Mouse (Mus musculus): ENCODE results near the gene Them7. TPM values are rescaled to one million over a fixed set of nuclear protein-coding genes. Genes with fewer than 3 reads are reported as not detected.

Them7 gene
- polyA plus RNA-seq, 1 experiment from 2014 or later, result 0.90 TPM

GRCm38 (mm10) chr2:105333976-105334713 is 110.0 kb downstream of the Them7 start:
- no peak overlapping the region for H3K9ac ChIP-seq (ENCODE audit: low read depth, low read length)
- H3K27ac ChIP-seq (ENCODE audit: low read depth, low read length), result no peak overlapping the region
- H3K4me1 ChIP-seq (replicated peaks; ENCODE audit: control insufficient read depth, insufficient read depth, low read length), result no peaks in the 10 kb centered on the region
- 46% methylated on average over 10 of the region's 10 CpGs for WGBS
- DNase-seq (ENCODE audit: low spot score), result no peak
- no peaks in the 10 kb centered on the region for H3K36me3 ChIP-seq (ENCODE audit: control insufficient read depth, insufficient read depth, low read length)
- no peak overlapping the region for H3K4me3 ChIP-seq (ENCODE audit: low read depth, low read length)
- H3K27me3 ChIP-seq (replicated peaks; ENCODE audit: control insufficient read depth, insufficient read depth, low read length), result no peaks in the 10 kb centered on the region
- H3K4me2 ChIP-seq, result no peak overlapping the region
- peak; percentile 72 for ATAC-seq (replicated peaks; ENCODE audit: low FRiP score)
- no peaks in the 10 kb centered on the region for H3K9me3 ChIP-seq (ENCODE audit: control insufficient read depth, low read length)

DNA sequence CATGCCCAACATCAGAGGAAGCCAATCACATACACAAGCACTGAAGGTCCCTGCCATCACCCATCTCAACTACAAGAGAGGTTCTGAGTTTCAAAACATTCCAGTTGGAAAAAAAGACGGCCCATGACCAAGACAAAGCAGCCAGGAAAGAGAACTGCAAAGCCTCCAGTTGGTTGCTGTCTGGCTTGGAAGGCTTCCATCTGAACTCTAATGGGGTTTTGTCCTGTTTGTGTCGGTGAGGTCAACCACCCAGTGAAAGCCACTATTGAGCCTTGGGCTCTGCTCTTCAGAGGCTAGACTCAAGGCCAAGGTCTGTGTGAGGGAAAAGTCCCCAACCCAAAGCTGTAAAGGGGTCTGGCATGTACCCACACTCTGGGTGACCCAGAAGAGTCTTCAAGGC is 111.5 kb downstream of the Them7 start:
- Histone ChIP-seq H3K9ac (ENCODE audit: low read depth, low read length) (no peak overlapping the region), H3K4me1 (replicated peaks; ENCODE audit: control insufficient read depth, insufficient read depth, low read length) (no peaks in the 10 kb centered on the region), H3K4me2 (no peak overlapping the region), H3K4me3 (ENCODE audit: low read depth, low read length) (no peak overlapping the region), H3K27ac (ENCODE audit: low read depth, low read length) (no peak overlapping the region), H3K9me3 (ENCODE audit: control insufficient read depth, low read length) (no peaks in the 10 kb centered on the region), H3K27me3 (replicated peaks; ENCODE audit: control insufficient read depth, insufficient read depth, low read length) (no peaks in the 10 kb centered on the region), H3K36me3 (ENCODE audit: control insufficient read depth, insufficient read depth, low read length) (no peaks in the 10 kb centered on the region)
- DNase-seq (ENCODE audit: low spot score) (no peak), ATAC-seq (replicated peaks; ENCODE audit: low FRiP score) (no peak)
- 72% methylated on average over 2 of the region's 2 CpGs for WGBS

GRCm38 (mm10) chr2:105336314-105337027 is 112.4 kb downstream of the Them7 start:
- no peaks in the 10 kb centered on the region for H3K4me1 ChIP-seq (replicated peaks; ENCODE audit: control insufficient read depth, insufficient read depth, low read length)
- no peak for DNase-seq (ENCODE audit: low spot score)
- no peak overlapping the region for H3K4me2 ChIP-seq
- no peak for ATAC-seq (replicated peaks; ENCODE audit: low FRiP score)
- no peak overlapping the region for H3K27ac ChIP-seq (ENCODE audit: low read depth, low read length)
- no peak overlapping the region for H3K9ac ChIP-seq (ENCODE audit: low read depth, low read length)
- H3K36me3 ChIP-seq (ENCODE audit: control insufficient read depth, insufficient read depth, low read length), result no peaks in the 10 kb centered on the region
- 29% methylated on average over 12 of the region's 12 CpGs for WGBS
- no peak overlapping the region for H3K4me3 ChIP-seq (ENCODE audit: low read depth, low read length)
- no peaks in the 10 kb centered on the region for H3K27me3 ChIP-seq (replicated peaks; ENCODE audit: control insufficient read depth, insufficient read depth, low read length)
- H3K9me3 ChIP-seq (ENCODE audit: control insufficient read depth, low read length), result no peaks in the 10 kb centered on the region

- Histone ChIP-seq H3K4me1 (replicated peaks; ENCODE audit: control insufficient read depth, insufficient read depth, low read length) (no peaks in the 10 kb centered on the region), H3K27me3 (replicated peaks; ENCODE audit: control insufficient read depth, insufficient read depth, low read length) (no peaks in the 10 kb centered on the region), H3K27ac (ENCODE audit: low read depth, low read length) (no peak overlapping the region), H3K9ac (ENCODE audit: low read depth, low read length) (no peak overlapping the region), H3K36me3 (ENCODE audit: control insufficient read depth, insufficient read depth, low read length) (no peaks in the 10 kb centered on the region), H3K4me2 (no peak overlapping the region), H3K9me3 (ENCODE audit: control insufficient read depth, low read length) (no peaks in the 10 kb centered on the region), H3K4me3 (ENCODE audit: low read depth, low read length) (no peak overlapping the region)
- ATAC-seq (replicated peaks; ENCODE audit: low FRiP score) (no peak), DNase-seq (ENCODE audit: low spot score) (no peak)
- WGBS, result 36% methylated on average over 8 of the region's 8 CpGs
Measured at GRCm38 (mm10) chr2:105337171-105337875, 113.2 kb downstream of the Them7 start.

DNA sequence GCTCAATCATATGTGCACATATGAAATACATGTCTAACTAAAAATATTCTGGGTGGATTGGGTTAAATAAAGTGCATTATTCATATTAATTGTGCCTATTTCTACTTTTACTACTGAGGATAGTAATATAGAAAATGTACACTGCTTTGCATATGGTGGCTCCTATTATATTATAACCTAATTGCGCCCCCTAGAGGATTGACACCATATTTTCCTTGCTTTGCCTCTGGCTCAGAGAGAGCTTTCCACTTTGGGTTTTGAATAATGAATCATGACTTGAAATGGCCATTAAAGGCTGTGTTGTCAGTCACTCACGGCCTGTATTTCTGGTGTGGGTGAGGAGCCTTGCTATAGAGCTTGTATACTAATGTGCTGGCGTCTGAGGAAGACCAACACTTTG is 115.9 kb downstream of the Them7 start:
- DNase-seq (ENCODE audit: low spot score) (no peak), ATAC-seq (replicated peaks; ENCODE audit: low FRiP score) (no peak)
- no peaks in the 10 kb centered on the region for H3K9me3 ChIP-seq (ENCODE audit: control insufficient read depth, low read length)
- no peaks in the 10 kb centered on the region for H3K36me3 ChIP-seq (ENCODE audit: control insufficient read depth, insufficient read depth, low read length)
- no peak overlapping the region for H3K4me2 ChIP-seq
- H3K4me3 ChIP-seq (ENCODE audit: low read depth, low read length), result no peak overlapping the region
- no peaks in the 10 kb centered on the region for H3K4me1 ChIP-seq (replicated peaks; ENCODE audit: control insufficient read depth, insufficient read depth, low read length)
- H3K27ac ChIP-seq (ENCODE audit: low read depth, low read length), result no peak overlapping the region
- H3K27me3 ChIP-seq (replicated peaks; ENCODE audit: control insufficient read depth, insufficient read depth, low read length), result no peaks in the 10 kb centered on the region
- no peak overlapping the region for H3K9ac ChIP-seq (ENCODE audit: low read depth, low read length)
- 53% methylated on average over 3 of the region's 3 CpGs for WGBS

GRCm38 (mm10) chr2:105348886-105349285 is 124.8 kb downstream of the Them7 start:
- DNase-seq (ENCODE audit: low spot score) (no peak), ATAC-seq (replicated peaks; ENCODE audit: low FRiP score) (no peak)
- H3K36me3 ChIP-seq (ENCODE audit: control insufficient read depth, insufficient read depth, low read length), result no peaks in the 10 kb centered on the region
- no peak overlapping the region for H3K4me3 ChIP-seq (ENCODE audit: low read depth, low read length)
- 78% methylated on average over 6 of the region's 6 CpGs for WGBS
- no peaks in the 10 kb centered on the region for H3K27me3 ChIP-seq (replicated peaks; ENCODE audit: control insufficient read depth, insufficient read depth, low read length)
- no peak overlapping the region for H3K4me2 ChIP-seq
- H3K27ac ChIP-seq (ENCODE audit: low read depth, low read length), result no peak overlapping the region
- H3K4me1 ChIP-seq (replicated peaks; ENCODE audit: control insufficient read depth, insufficient read depth, low read length), result no peaks in the 10 kb centered on the region
- H3K9me3 ChIP-seq (ENCODE audit: control insufficient read depth, low read length), result no peaks in the 10 kb centered on the region
- H3K9ac ChIP-seq (ENCODE audit: low read depth, low read length), result no peak overlapping the region

GRCm38 (mm10) chr2:105356791-105357190 is 132.7 kb downstream of the Them7 start:
- Histone ChIP-seq H3K4me3 (ENCODE audit: low read depth, low read length) (no peak overlapping the region), H3K4me1 (replicated peaks; ENCODE audit: control insufficient read depth, insufficient read depth, low read length) (no peaks in the 10 kb centered on the region), H3K9ac (ENCODE audit: low read depth, low read length) (no peak overlapping the region), H3K27ac (ENCODE audit: low read depth, low read length) (no peak overlapping the region), H3K27me3 (replicated peaks; ENCODE audit: control insufficient read depth, insufficient read depth, low read length) (no peaks in the 10 kb centered on the region), H3K36me3 (ENCODE audit: control insufficient read depth, insufficient read depth, low read length) (no peaks in the 10 kb centered on the region), H3K9me3 (ENCODE audit: control insufficient read depth, low read length) (no peaks in the 10 kb centered on the region), H3K4me2 (no peak overlapping the region)
- no peak for ATAC-seq (replicated peaks; ENCODE audit: low FRiP score)
- WGBS, result 76% methylated on average over 5 of the region's 5 CpGs
- DNase-seq (ENCODE audit: low spot score), result no peak

DNA sequence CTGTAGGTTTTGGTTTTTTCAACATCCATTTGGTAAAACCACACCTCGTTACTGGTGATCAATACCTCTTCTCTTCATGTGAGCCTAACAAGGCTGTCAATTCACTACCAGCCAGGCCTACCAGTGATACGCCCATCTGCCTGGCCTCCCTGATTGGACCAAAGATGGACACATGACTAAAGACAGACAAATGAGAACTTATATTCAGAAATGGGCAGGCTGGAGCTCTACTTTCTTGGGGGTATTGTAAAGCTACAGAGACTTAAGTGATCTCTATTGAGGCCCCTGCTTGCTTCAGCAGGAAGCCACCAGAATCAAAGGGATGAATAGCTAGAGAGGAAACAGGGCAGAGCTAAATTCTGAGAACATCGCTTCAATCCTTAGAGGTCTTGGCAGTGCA is 133.9 kb downstream of the Them7 start:
- Histone ChIP-seq H3K4me3 (ENCODE audit: low read depth, low read length) (no peak overlapping the region), H3K4me1 (replicated peaks; ENCODE audit: control insufficient read depth, insufficient read depth, low read length) (no peaks in the 10 kb centered on the region), H3K9me3 (ENCODE audit: control insufficient read depth, low read length) (no peaks in the 10 kb centered on the region), H3K27me3 (replicated peaks; ENCODE audit: control insufficient read depth, insufficient read depth, low read length) (no peaks in the 10 kb centered on the region), H3K27ac (ENCODE audit: low read depth, low read length) (no peak overlapping the region), H3K36me3 (ENCODE audit: control insufficient read depth, insufficient read depth, low read length) (no peaks in the 10 kb centered on the region), H3K4me2 (no peak overlapping the region), H3K9ac (ENCODE audit: low read depth, low read length) (no peak overlapping the region)
- 82% methylated on average over 3 of the region's 3 CpGs for WGBS
- no peak for ATAC-seq (replicated peaks; ENCODE audit: low FRiP score)
- DNase-seq (ENCODE audit: low spot score), result no peak
